Mouse (Mus musculus) limb, embryonic 10.5 days (tissue): ENCODE data around the gene Phb2. TPM values are rescaled to one million over a fixed set of nuclear protein-coding genes. Genes with fewer than 3 reads are reported as not detected.
A peak's percentile ranks its signal among the peaks of the same experiment; 100 is the strongest.

Experiments used
- DNase-seq: peaks from one replicate; pipeline ENCODE4 v3.0.0-alpha.2; 2017; ENCODE audit warnings: low spot score
- H3K27ac ChIP-seq: fragments of 300-500 bp; sonication (generic); 2 replicates; pipeline ENCODE4 v1.5.1; 2016; ENCODE audit warnings: mild to moderate bottlenecking
- H3K27me3 ChIP-seq: fragments of 300-500 bp; sonication (generic); 2 replicates; pipeline ENCODE4 v1.6.1; 2016; ENCODE audit warnings: low read depth, mild to moderate bottlenecking; ENCODE audit not compliant: poor library complexity, severe bottlenecking
- H3K36me3 ChIP-seq: fragments of 300-500 bp; sonication (generic); 2 replicates; pipeline ENCODE4 v1.6.1; 2016; ENCODE audit warnings: mild to moderate bottlenecking, moderate library complexity
- H3K4me1 ChIP-seq: fragments of 300-500 bp; sonication (generic); 2 replicates; pipeline ENCODE4 v1.6.1; 2016
- H3K4me3 ChIP-seq: fragments of 300-500 bp; sonication (generic); 2 replicates; pipeline ENCODE4 v1.5.1; 2016; ENCODE audit warnings: mild to moderate bottlenecking, moderate library complexity
- H3K9me3 ChIP-seq: fragments of 300-500 bp; sonication (generic); replicated peaks from 2 replicates; pipeline ENCODE4 v1.6.1; 2016; ENCODE audit warnings: mild to moderate bottlenecking
- WGBS: fragments of 180-500 bp; shearing (Covaris S2); methylation state at CpG from one replicate; pipeline ENCODE4 v1.1.7; 2016; 5-methylcytosine and 5-hydroxymethylcytosine counted together
- polyA plus RNA-seq: library from polyadenylated mRNA; unstranded; fragments of >200 nt; fragmentation: Nextera tagmentation; extraction: Ambion mirVana; gene quantifications from 2 replicates; pipeline ENCODE4 v1.2.1, GENCODE M21; 2016

Phb2 gene
- polyA plus RNA-seq, 1 experiment from 2014 or later = 501 TPM

DNA sequence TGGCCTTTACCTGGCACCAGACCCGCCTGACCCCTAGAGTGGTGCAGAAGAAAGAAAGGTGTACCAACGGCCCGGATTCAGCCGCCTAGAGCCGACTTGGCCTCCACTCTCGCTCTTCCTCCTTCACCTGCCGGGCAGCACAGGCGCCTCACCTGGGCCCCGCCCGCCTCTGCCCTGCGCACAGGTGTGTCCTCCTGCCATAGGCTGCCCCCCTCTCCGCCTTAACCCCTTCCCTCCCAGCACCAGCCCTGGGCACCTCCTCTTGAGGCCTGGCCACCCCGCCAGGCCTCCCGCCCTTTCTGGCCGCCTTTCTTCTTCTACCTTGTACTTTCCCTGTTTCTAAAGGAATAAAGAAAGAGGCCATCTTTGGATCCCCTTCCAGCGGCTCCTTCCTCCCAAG, 6.6 kb downstream of the Phb2 start:
- DNase-seq = no peak
- Histone ChIP-seq H3K27me3 (no peaks in the 10 kb centered on the region), H3K9me3 (no peaks in the 10 kb centered on the region), H3K4me1 (peaks cover 28% of the 10 kb centered on the region), H3K4me3 (peak overlapping the region; percentile 10), H3K27ac (peak overlapping the region; percentile 61), H3K36me3 (peaks cover 43% of the 10 kb centered on the region)
- WGBS = 51% methylated on average over 16 of the region's 16 CpGs

DNA sequence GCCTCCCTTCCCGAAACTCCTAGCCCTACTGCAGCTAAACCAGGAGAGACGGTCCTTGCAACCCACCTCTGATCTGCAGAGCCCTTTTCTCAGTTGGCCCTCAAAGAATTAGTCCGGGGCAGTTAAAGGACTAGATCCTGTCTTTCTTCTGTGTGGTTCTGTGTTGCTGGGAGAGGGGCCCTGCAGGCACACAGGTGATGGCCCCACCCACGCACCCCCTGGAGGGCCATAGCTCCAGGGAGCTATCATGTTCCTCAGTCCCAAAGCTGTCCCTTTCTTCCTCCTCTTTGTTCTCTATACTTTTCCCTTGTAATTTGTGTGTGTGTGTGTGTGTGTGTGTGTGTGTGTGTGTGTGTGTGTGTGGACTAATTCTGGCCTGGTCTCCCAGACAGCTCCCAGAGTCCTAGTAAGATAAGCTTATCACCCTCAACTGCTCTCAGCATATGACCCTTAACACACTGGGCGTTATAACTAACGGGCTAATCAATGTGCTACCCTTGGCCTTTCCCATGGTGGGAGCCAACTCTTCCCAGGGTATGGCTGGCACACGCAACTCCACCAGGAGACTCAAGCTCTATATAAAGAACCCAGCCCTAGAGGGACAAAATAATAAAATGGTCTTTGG, 7.3 kb downstream of the Phb2 start:
- DNase-seq = no peak
- Histone ChIP-seq H3K27ac (peak overlapping the region; percentile 61), H3K27me3 (no peaks in the 10 kb centered on the region), H3K36me3 (peaks cover 36% of the 10 kb centered on the region), H3K4me1 (peaks cover 22% of the 10 kb centered on the region), H3K9me3 (no peaks in the 10 kb centered on the region), H3K4me3 (peak overlapping the region; percentile 10; the same call in 1 of the 2 replicates)
- 67% methylated on average over 7 of the region's 7 CpGs for WGBS

DNA sequence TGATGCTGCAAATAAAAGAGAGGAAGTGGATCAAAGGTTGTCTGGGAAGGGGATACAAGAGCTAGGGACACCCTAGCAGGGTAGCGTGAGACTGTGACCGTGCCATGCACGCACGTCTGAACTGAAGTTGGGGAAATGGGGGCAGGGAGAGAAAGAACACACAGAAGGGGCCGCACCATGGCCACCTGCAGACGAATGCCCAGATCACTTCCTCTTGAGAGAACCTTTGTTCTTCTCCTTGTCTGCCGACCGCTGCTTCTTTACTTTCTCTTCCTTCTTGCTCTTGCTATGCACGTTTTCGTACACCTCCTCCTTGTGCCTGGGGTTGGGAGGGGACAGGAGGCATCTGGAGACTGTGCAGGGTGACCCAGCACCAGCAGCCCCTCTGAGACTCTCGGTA, 8.8 kb downstream of the Phb2 start:
- 0 out of 2 replicates have a peak overlapping the region, but pooled peaks have one; percentile 51 for H3K27ac ChIP-seq
- H3K36me3 ChIP-seq = peaks cover 21% of the 10 kb centered on the region
- peaks cover 22% of the 10 kb centered on the region for H3K4me1 ChIP-seq
- no peak overlapping the region for H3K4me3 ChIP-seq
- H3K9me3 ChIP-seq = no peaks in the 10 kb centered on the region
- DNase-seq = no peak
- 78% methylated on average over 11 of the region's 11 CpGs for WGBS
- H3K27me3 ChIP-seq = no peaks in the 10 kb centered on the region

GRCm38 (mm10) chr6:124722876-124723473, 10.8 kb downstream of the Phb2 start:
- H3K4me3 ChIP-seq = no peak overlapping the region
- no peak for DNase-seq
- H3K4me1 ChIP-seq = peaks cover 22% of the 10 kb centered on the region
- H3K9me3 ChIP-seq = no peaks in the 10 kb centered on the region
- peaks cover under 1% of the 10 kb centered on the region for H3K36me3 ChIP-seq
- WGBS = 88% methylated on average over 6 of the region's 6 CpGs
- no peaks in the 10 kb centered on the region for H3K27me3 ChIP-seq
- no peak overlapping the region for H3K27ac ChIP-seq

- Histone ChIP-seq H3K36me3 (no peaks in the 10 kb centered on the region), H3K9me3 (no peaks in the 10 kb centered on the region), H3K4me1 (peaks cover 22% of the 10 kb centered on the region), H3K27me3 (no peaks in the 10 kb centered on the region), H3K27ac (no peak overlapping the region), H3K4me3 (no peak overlapping the region)
- 77% methylated on average over 8 of the region's 8 CpGs for WGBS
- no peak for DNase-seq
Observed at GRCm38 (mm10) chr6:124723541-124723940, 11.4 kb downstream of the Phb2 start.

DNA sequence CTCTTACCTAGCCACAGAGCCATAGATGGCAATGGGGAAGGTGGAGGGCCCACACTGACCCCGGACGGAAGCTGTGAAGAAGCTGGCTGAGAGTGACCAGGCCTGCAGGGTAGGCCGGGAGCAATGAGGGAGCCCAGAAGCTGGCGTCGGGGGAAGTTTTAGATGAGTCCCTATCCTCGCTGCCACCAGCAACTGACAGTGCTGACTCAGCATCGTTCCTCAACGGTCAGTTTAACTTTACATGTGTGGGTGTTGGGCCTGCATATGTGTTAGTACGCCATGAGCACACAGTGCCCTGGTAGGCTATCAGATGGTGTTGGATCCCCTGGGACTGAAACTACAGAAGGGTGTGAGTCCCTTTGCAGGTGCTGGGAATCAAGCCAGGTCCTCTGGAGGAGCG, 12.3 kb downstream of the Phb2 start:
- WGBS = 90% methylated on average over 10 of the region's 10 CpGs
- Histone ChIP-seq H3K9me3 (no peaks in the 10 kb centered on the region), H3K4me1 (peaks cover 17% of the 10 kb centered on the region; the same call in 1 of the 2 replicates), H3K4me3 (no peak overlapping the region), H3K36me3 (no peaks in the 10 kb centered on the region), H3K27ac (no peak overlapping the region), H3K27me3 (no peaks in the 10 kb centered on the region)
- DNase-seq = no peak

DNA sequence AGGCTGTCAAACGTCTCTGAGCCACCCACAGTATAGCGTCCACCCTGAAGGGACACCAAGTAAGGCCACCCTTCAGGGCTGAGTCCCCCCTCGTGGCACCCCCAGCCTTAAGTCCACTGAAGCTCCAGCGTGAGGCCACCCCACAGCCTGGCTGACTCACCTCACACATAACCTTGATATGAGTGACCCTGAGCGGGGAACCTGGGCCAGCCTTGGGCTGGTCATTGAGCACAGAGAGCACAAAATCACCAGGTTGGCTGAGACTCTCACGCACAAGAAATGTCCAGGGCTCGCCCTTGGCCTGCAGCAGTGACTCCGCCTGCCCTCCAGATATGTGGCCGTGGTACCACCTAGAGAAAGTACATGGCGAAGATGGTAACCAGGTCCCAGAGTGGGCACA, 16.5 kb downstream of the Phb2 start:
- H3K9me3 ChIP-seq = no peaks in the 10 kb centered on the region
- H3K36me3 ChIP-seq = no peaks in the 10 kb centered on the region
- no peak for DNase-seq
- 89% methylated on average over 10 of the region's 10 CpGs for WGBS
- H3K4me3 ChIP-seq = no peak overlapping the region
- no peak overlapping the region for H3K27ac ChIP-seq
- no peaks in the 10 kb centered on the region for H3K27me3 ChIP-seq
- H3K4me1 ChIP-seq = peaks cover 14% of the 10 kb centered on the region

DNA sequence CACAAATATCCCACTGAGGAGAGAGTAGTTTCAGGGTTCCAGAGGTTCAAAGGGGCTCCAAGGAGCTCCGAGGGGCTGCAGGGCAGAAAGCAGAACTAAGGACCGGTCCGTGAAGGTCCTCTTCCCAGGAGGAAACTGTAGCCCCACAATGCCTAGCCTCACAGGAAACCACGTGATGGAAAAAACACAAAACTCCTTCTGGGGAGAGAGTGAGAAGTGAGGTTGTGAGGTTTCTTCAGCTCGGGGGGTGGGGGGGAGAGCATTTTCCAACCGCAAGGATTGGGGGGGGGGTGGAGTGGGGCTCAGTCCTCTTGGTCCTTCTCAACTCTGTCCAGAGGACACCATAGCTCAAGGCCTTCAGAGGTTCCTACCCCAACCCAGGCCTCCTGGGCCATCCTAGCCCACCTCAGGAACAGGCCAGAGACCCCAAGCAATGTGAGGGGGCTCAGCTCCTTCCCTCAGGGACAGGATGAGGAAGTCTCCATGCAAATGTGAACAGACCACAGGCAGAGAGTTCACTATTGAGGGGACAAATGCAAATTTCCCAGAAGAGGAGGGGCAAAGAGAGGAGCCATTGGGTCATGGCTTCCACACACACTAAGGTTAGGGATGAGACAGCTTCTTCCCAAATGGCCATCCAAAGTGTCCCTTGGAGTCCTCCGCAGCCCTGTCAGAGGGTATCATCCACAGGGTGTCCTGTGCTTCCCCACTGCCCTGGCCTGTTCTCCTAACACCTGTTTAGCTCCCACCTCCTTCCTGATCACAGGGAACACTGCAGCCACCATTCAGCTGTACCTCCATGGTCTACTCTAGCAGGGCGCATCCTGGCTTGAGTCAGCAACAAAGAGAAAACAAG, 17.9 kb downstream of the Phb2 start:
- 88% methylated on average over 8 of the region's 8 CpGs for WGBS

DNA sequence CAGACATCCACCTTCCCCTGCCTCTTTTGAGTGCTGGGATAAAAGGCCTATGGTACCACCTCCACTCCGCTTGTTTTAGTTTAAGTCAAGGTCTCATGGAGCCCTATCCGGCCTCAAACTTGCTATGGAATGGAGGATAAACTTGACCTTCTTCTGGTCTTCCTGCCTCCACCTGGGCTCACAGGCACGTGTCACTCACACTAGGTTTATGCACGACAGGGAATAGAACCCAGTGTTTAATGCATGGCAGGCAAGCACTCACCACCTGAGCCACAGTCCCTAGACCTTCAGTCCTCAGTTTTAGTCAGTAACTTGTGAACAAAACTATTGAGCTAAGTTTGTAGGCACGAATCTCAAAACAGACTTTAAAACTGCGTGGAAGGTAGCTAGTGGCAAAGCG, 18.9 kb downstream of the Phb2 start:
- DNase-seq = no peak
- Histone ChIP-seq H3K4me1 (peaks cover 14% of the 10 kb centered on the region), H3K4me3 (no peak overlapping the region), H3K36me3 (no peaks in the 10 kb centered on the region), H3K9me3 (no peaks in the 10 kb centered on the region), H3K27me3 (no peaks in the 10 kb centered on the region), H3K27ac (no peak overlapping the region)
- WGBS = 89% methylated on average over 7 of the region's 7 CpGs

More for the DNA sequence above, 17.9 kb downstream of the Phb2 start:
- peaks cover 14% of the 10 kb centered on the region for H3K4me1 ChIP-seq
- H3K36me3 ChIP-seq = no peaks in the 10 kb centered on the region
- no peak for DNase-seq
- no peak overlapping the region for H3K4me3 ChIP-seq
- H3K27ac ChIP-seq = no peak overlapping the region
- H3K9me3 ChIP-seq = no peaks in the 10 kb centered on the region
- no peaks in the 10 kb centered on the region for H3K27me3 ChIP-seq

DNA sequence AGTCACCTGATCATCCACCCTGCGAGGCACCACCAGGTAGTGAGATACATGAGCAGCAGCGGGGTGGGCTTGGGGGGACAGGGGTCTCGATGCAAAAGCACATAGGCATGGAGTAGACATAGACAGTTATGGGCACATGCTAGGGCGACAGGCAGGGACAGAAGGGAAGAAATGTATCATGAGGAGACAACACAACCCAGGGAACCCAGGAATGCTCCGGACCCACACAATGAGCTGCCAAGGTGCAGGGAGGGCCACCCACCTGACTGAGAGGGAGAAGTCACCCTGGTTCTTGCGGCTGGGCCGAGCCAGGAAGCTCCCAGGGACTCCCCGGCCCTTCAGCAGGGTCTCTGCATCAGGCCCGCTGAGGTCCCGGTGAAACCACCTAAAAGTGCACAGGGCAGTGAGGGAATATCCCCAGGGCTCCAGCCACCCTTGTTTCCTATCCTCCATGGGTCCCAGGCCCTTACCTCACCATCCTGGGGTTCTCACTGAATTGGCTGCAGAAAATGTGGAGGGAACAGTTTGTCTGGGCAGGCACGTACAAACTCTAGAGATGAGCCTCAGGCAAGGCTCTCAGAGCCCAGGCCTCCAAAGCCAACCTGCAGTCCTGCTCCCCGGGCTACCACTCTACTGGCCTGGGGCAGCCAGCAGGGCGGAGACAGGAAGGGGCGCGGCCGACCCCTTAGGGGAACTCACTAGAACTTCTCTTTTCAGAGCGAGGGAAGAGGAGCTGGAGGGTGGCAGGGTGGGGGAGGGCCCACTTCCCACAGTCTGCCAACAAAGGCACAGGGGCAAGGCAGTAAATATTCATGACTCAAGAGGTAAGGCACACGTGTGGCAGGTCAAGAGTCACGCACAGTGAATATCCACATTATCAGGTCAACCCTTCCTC, 20.6 kb downstream of the Phb2 start:
- Histone ChIP-seq H3K4me1 (peaks cover 14% of the 10 kb centered on the region), H3K27me3 (no peaks in the 10 kb centered on the region), H3K36me3 (no peaks in the 10 kb centered on the region), H3K4me3 (peak overlapping the region; percentile 28), H3K9me3 (no peaks in the 10 kb centered on the region), H3K27ac (peak overlapping the region; percentile 78)
- DNase-seq = no peak
- WGBS = 51% methylated on average over 19 of the region's 19 CpGs

GRCm38 (mm10) chr6:124734417-124734816, 22.3 kb downstream of the Phb2 start:
- Histone ChIP-seq H3K27ac (no peak overlapping the region), H3K9me3 (no peaks in the 10 kb centered on the region), H3K36me3 (peaks cover 12% of the 10 kb centered on the region), H3K4me3 (no peak overlapping the region), H3K4me1 (peaks cover 28% of the 10 kb centered on the region), H3K27me3 (no peaks in the 10 kb centered on the region)
- 92% methylated on average over 3 of the region's 3 CpGs for WGBS
- DNase-seq = no peak

GRCm38 (mm10) chr6:124737040-124737439, 24.9 kb downstream of the Phb2 start:
- Histone ChIP-seq H3K4me3 (no peak overlapping the region), H3K27me3 (no peaks in the 10 kb centered on the region), H3K9me3 (no peaks in the 10 kb centered on the region), H3K4me1 (peaks cover 44% of the 10 kb centered on the region), H3K27ac (no peak overlapping the region), H3K36me3 (peaks cover 13% of the 10 kb centered on the region)
- 93% methylated on average over 11 of the region's 11 CpGs for WGBS
- no peak for DNase-seq
